Mouse (Mus musculus): Measurements from ENCODE around the gene Gnat1. TPM values are rescaled to one million over a fixed set of nuclear protein-coding genes. Genes with fewer than 3 reads are reported as not detected.

Gene Gnat1
- polyA plus RNA-seq, 1 experiment from 2014 or later: 1.4 TPM

GRCm38 (mm10) chr9:107635279-107636028, 44.1 kb downstream of the Gnat1 start, which contains the start of gene Gnai2:
TSS of gene Gnai2 (minus strand) at chr9:107635367.
- H3K27me3 ChIP-seq (ENCODE audit: control insufficient read depth, insufficient read depth, low read length): no peaks in the 10 kb centered on the region
- no peaks in the 10 kb centered on the region for H3K9me3 ChIP-seq (ENCODE audit: control insufficient read depth, low read length)
- ATAC-seq (ENCODE audit: low FRiP score) (peak; percentile 86), DNase-seq (ENCODE audit: low spot score, missing footprints) (peak; percentile 98)
- peak within 1 kb of the TSS; percentile 100 for H3K27ac ChIP-seq (ENCODE audit: low read depth, low read length)
- peak within 1 kb of the TSS; percentile 97 for H3K4me2 ChIP-seq
- H3K4me1 ChIP-seq (ENCODE audit: control insufficient read depth, insufficient read depth, low read length): peaks cover 52% of the 10 kb centered on the region
- H3K4me3 ChIP-seq (ENCODE audit: low read depth, low read length): peak within 1 kb of the TSS; percentile 67
- no peaks in the 10 kb centered on the region for H3K36me3 ChIP-seq (ENCODE audit: control insufficient read depth, insufficient read depth, low read length)
- peak within 1 kb of the TSS; percentile 85 for H3K9ac ChIP-seq (ENCODE audit: low read length)
- WGBS: 3% methylated on average over 38 of the region's 38 CpGs

GRCm38 (mm10) chr9:107634406-107635278, 44.9 kb downstream of the Gnat1 start:
- DNase-seq (ENCODE audit: low spot score, missing footprints): peak; percentile 93
- peak overlapping the region; percentile 67 for H3K4me3 ChIP-seq (ENCODE audit: low read depth, low read length)
- H3K27ac ChIP-seq (ENCODE audit: low read depth, low read length): peak overlapping the region; percentile 100
- WGBS: under 1% methylated on average over 35 of the region's 35 CpGs
- peaks cover 57% of the 10 kb centered on the region for H3K4me1 ChIP-seq (ENCODE audit: control insufficient read depth, insufficient read depth, low read length)
- no peak for ATAC-seq (ENCODE audit: low FRiP score)
- H3K9me3 ChIP-seq (ENCODE audit: control insufficient read depth, low read length): no peaks in the 10 kb centered on the region
- H3K4me2 ChIP-seq: peak overlapping the region; percentile 97
- H3K9ac ChIP-seq (ENCODE audit: low read length): peak overlapping the region; percentile 85
- H3K36me3 ChIP-seq (ENCODE audit: control insufficient read depth, insufficient read depth, low read length): no peaks in the 10 kb centered on the region; the same call in 1 of the 2 replicates
- no peaks in the 10 kb centered on the region for H3K27me3 ChIP-seq (ENCODE audit: control insufficient read depth, insufficient read depth, low read length)

- Histone ChIP-seq H3K4me3 (ENCODE audit: low read depth, low read length) (peak overlapping the region; percentile 67), H3K27ac (ENCODE audit: low read depth, low read length) (peak overlapping the region; percentile 100), H3K4me2 (peak overlapping the region; percentile 97), H3K9me3 (ENCODE audit: control insufficient read depth, low read length) (no peaks in the 10 kb centered on the region), H3K27me3 (ENCODE audit: control insufficient read depth, insufficient read depth, low read length) (no peaks in the 10 kb centered on the region), H3K9ac (ENCODE audit: low read length) (peak overlapping the region; percentile 85), H3K36me3 (ENCODE audit: control insufficient read depth, insufficient read depth, low read length) (no peaks in the 10 kb centered on the region; the same call in 1 of the 2 replicates), H3K4me1 (ENCODE audit: control insufficient read depth, insufficient read depth, low read length) (peaks cover 65% of the 10 kb centered on the region)
- ATAC-seq (ENCODE audit: low FRiP score): no peak
- DNase-seq (ENCODE audit: low spot score, missing footprints): peak; percentile 95
- WGBS: under 1% methylated on average over 15 of the region's 15 CpGs
These were observed 45.7 kb downstream of the Gnat1 start for GRCm38 (mm10) chr9:107633661-107634405.

GRCm38 (mm10) chr9:107633091-107633660, 46.3 kb downstream of the Gnat1 start:
- ATAC-seq (ENCODE audit: low FRiP score) (no peak), DNase-seq (ENCODE audit: low spot score, missing footprints) (peak; percentile 96)
- peak overlapping the region; percentile 97 for H3K4me2 ChIP-seq
- WGBS: 2% methylated on average over 33 of the region's 33 CpGs
- H3K27ac ChIP-seq (ENCODE audit: low read depth, low read length): peak overlapping the region; percentile 100
- no peaks in the 10 kb centered on the region; the same call in 1 of the 2 replicates for H3K36me3 ChIP-seq (ENCODE audit: control insufficient read depth, insufficient read depth, low read length)
- H3K9me3 ChIP-seq (ENCODE audit: control insufficient read depth, low read length): no peaks in the 10 kb centered on the region
- peaks cover 71% of the 10 kb centered on the region for H3K4me1 ChIP-seq (ENCODE audit: control insufficient read depth, insufficient read depth, low read length)
- H3K27me3 ChIP-seq (ENCODE audit: control insufficient read depth, insufficient read depth, low read length): no peaks in the 10 kb centered on the region
- peak overlapping the region; percentile 85 for H3K9ac ChIP-seq (ENCODE audit: low read length)
- H3K4me3 ChIP-seq (ENCODE audit: low read depth, low read length): peak overlapping the region; percentile 67

GRCm38 (mm10) chr9:107632478-107632877, 47.0 kb downstream of the Gnat1 start:
- peak overlapping the region; percentile 97 for H3K4me2 ChIP-seq
- peak overlapping the region; percentile 67 for H3K4me3 ChIP-seq (ENCODE audit: low read depth, low read length)
- H3K4me1 ChIP-seq (ENCODE audit: control insufficient read depth, insufficient read depth, low read length): peaks cover 74% of the 10 kb centered on the region
- WGBS: 28% methylated on average over 6 of the region's 6 CpGs
- ATAC-seq (ENCODE audit: low FRiP score) (no peak), DNase-seq (ENCODE audit: low spot score, missing footprints) (no peak)
- H3K36me3 ChIP-seq (ENCODE audit: control insufficient read depth, insufficient read depth, low read length): no peaks in the 10 kb centered on the region; the same call in 1 of the 2 replicates
- H3K27ac ChIP-seq (ENCODE audit: low read depth, low read length): peak overlapping the region; percentile 100
- H3K9ac ChIP-seq (ENCODE audit: low read length): peak overlapping the region; percentile 85
- no peaks in the 10 kb centered on the region for H3K9me3 ChIP-seq (ENCODE audit: control insufficient read depth, low read length)
- H3K27me3 ChIP-seq (ENCODE audit: control insufficient read depth, insufficient read depth, low read length): no peaks in the 10 kb centered on the region

- Histone ChIP-seq H3K27me3 (ENCODE audit: control insufficient read depth, insufficient read depth, low read length) (no peaks in the 10 kb centered on the region), H3K9ac (ENCODE audit: low read length) (peak overlapping the region; percentile 85), H3K4me3 (ENCODE audit: low read depth, low read length) (peak overlapping the region; percentile 67), H3K36me3 (ENCODE audit: control insufficient read depth, insufficient read depth, low read length) (no peaks in the 10 kb centered on the region; the same call in 1 of the 2 replicates), H3K4me1 (ENCODE audit: control insufficient read depth, insufficient read depth, low read length) (peaks cover 74% of the 10 kb centered on the region), H3K4me2 (peak overlapping the region; percentile 97), H3K27ac (ENCODE audit: low read depth, low read length) (peak overlapping the region; percentile 100), H3K9me3 (ENCODE audit: control insufficient read depth, low read length) (no peaks in the 10 kb centered on the region)
- ATAC-seq (ENCODE audit: low FRiP score): no peak
- no peak for DNase-seq (ENCODE audit: low spot score, missing footprints)
- WGBS: 63% methylated on average over 8 of the region's 8 CpGs
These were observed 47.7 kb downstream of the Gnat1 start for GRCm38 (mm10) chr9:107631861-107632260.

- H3K9ac ChIP-seq (ENCODE audit: low read length): peak overlapping the region; percentile 85
- H3K4me1 ChIP-seq (ENCODE audit: control insufficient read depth, insufficient read depth, low read length): peaks cover 76% of the 10 kb centered on the region
- H3K27ac ChIP-seq (ENCODE audit: low read depth, low read length): peak overlapping the region; percentile 100
- H3K9me3 ChIP-seq (ENCODE audit: control insufficient read depth, low read length): no peaks in the 10 kb centered on the region
- 30% methylated on average over 9 of the region's 9 CpGs for WGBS
- H3K36me3 ChIP-seq (ENCODE audit: control insufficient read depth, insufficient read depth, low read length): no peaks in the 10 kb centered on the region; the same call in 1 of the 2 replicates
- DNase-seq (ENCODE audit: low spot score, missing footprints): peak; percentile 91
- peak overlapping the region; percentile 67 for H3K4me3 ChIP-seq (ENCODE audit: low read depth, low read length)
- peak overlapping the region; percentile 97 for H3K4me2 ChIP-seq
- ATAC-seq (ENCODE audit: low FRiP score): no peak
- no peaks in the 10 kb centered on the region for H3K27me3 ChIP-seq (ENCODE audit: control insufficient read depth, insufficient read depth, low read length)
These were observed 48.1 kb downstream of the Gnat1 start for GRCm38 (mm10) chr9:107631311-107631826.

GRCm38 (mm10) chr9:107630576-107630975, 48.9 kb downstream of the Gnat1 start:
- 1% methylated on average over 4 of the region's 4 CpGs for whole genome bisulfite sequencing
- peak; percentile 98 for DNase-seq (ENCODE audit: low spot score, missing footprints)
- peak; percentile 61 for ATAC-seq (ENCODE audit: low FRiP score)

More at GRCm38 (mm10) chr9:107630576-107630975, 48.9 kb downstream of the Gnat1 start:
- peak overlapping the region; percentile 100 for H3K27ac ChIP-seq (ENCODE audit: low read depth, low read length)
- no peaks in the 10 kb centered on the region; the same call in 1 of the 2 replicates for H3K36me3 ChIP-seq (ENCODE audit: control insufficient read depth, insufficient read depth, low read length)
- no peaks in the 10 kb centered on the region for H3K27me3 ChIP-seq (ENCODE audit: control insufficient read depth, insufficient read depth, low read length)
- peak overlapping the region; percentile 28 for H3K4me3 ChIP-seq (ENCODE audit: low read depth, low read length)
- H3K4me2 ChIP-seq: peak overlapping the region; percentile 97
- H3K9me3 ChIP-seq (ENCODE audit: control insufficient read depth, low read length): no peaks in the 10 kb centered on the region
- peaks cover 76% of the 10 kb centered on the region for H3K4me1 ChIP-seq (ENCODE audit: control insufficient read depth, insufficient read depth, low read length)
- H3K9ac ChIP-seq (ENCODE audit: low read length): peak overlapping the region; percentile 85

All from midbrain, embryonic 11.5 days (tissue).